Mouse (Mus musculus): Measurements from ENCODE around the gene Cit. TPM values are rescaled to one million over a fixed set of nuclear protein-coding genes. Genes with fewer than 3 reads are reported as not detected.
A peak's percentile ranks its signal among the peaks of the same experiment; 100 is the strongest.

Cit gene
- total RNA-seq, 4 experiments from 2014 or later = 0.19 to 0.53 (median 0.42) TPM

- DNase-seq (ENCODE audit: low spot score in 2 of 2) = no peak
Measured at GRCm38 (mm10) chr5:116009091-116009851, 164.2 kb downstream of the Cit start.

- no peak for DNase-seq (ENCODE audit: low spot score in 2 of 2)
Measured at GRCm38 (mm10) chr5:116009884-116010627, 165.0 kb downstream of the Cit start.

GRCm38 (mm10) chr5:116011700-116012099, 166.6 kb downstream of the Cit start:
- no peak for DNase-seq (ENCODE audit: low spot score in 2 of 2)

GRCm38 (mm10) chr5:116012503-116012902, 167.4 kb downstream of the Cit start:
- DNase-seq (ENCODE audit: low spot score in 2 of 2) = no peak

- DNase-seq (ENCODE audit: low spot score in 2 of 2) = no peak
Measured at GRCm38 (mm10) chr5:116013821-116014220, 168.7 kb downstream of the Cit start.

- DNase-seq (ENCODE audit: low spot score in 2 of 2) = no peak
Measured at GRCm38 (mm10) chr5:116014237-116014636, 169.2 kb downstream of the Cit start.

- DNase-seq (ENCODE audit: low spot score in 2 of 2) = no peak
Measured at GRCm38 (mm10) chr5:116016542-116016941, 171.5 kb downstream of the Cit start.

GRCm38 (mm10) chr5:116017391-116017790, 172.3 kb downstream of the Cit start:
- no peak for DNase-seq (ENCODE audit: low spot score in 2 of 2)

- no peak for DNase-seq (ENCODE audit: low spot score in 2 of 2)
Measured at GRCm38 (mm10) chr5:116018196-116018595, 173.1 kb downstream of the Cit start.

- no peak for DNase-seq (ENCODE audit: low spot score in 2 of 2)
Measured at GRCm38 (mm10) chr5:116018784-116019183, 173.7 kb downstream of the Cit start.

- no peak for DNase-seq (ENCODE audit: low spot score in 2 of 2)
Measured at GRCm38 (mm10) chr5:116019371-116019770, 174.3 kb downstream of the Cit start.

GRCm38 (mm10) chr5:116021552-116021951, 176.5 kb downstream of the Cit start:
- no peak for DNase-seq (ENCODE audit: low spot score in 2 of 2)

GRCm38 (mm10) chr5:116022131-116022530, 177.1 kb downstream of the Cit start:
- DNase-seq (ENCODE audit: low spot score in 2 of 2) = no peak

GRCm38 (mm10) chr5:116022658-116023200, 177.7 kb downstream of the Cit start:
- no peak for DNase-seq (ENCODE audit: low spot score in 2 of 2)

GRCm38 (mm10) chr5:116023251-116023661, 178.2 kb downstream of the Cit start:
- no peak for DNase-seq (ENCODE audit: low spot score in 2 of 2)

GRCm38 (mm10) chr5:116023821-116024284, 178.8 kb downstream of the Cit start:
- no peak for DNase-seq (ENCODE audit: low spot score in 2 of 2)

GRCm38 (mm10) chr5:116024327-116024739, 179.3 kb downstream of the Cit start, which contains the start of gene Prkab1:
Gene Prkab1, minus strand, starts transcription at chr5:116024508.
- peak; percentile 83 to 91 for DNase-seq (ENCODE audit: low spot score in 2 of 2)

GRCm38 (mm10) chr5:116026107-116026506, 181.0 kb downstream of the Cit start:
- DNase-seq (ENCODE audit: low spot score in 2 of 2) = no peak

- DNase-seq (ENCODE audit: low spot score in 2 of 2) = no peak
Measured at GRCm38 (mm10) chr5:116026561-116026960, 181.5 kb downstream of the Cit start.

- no peak for DNase-seq (ENCODE audit: low spot score in 2 of 2)
Measured at GRCm38 (mm10) chr5:116029071-116029470, 184.0 kb downstream of the Cit start.

- DNase-seq (ENCODE audit: low spot score in 2 of 2) = no peak
Measured at GRCm38 (mm10) chr5:116030566-116031189, 185.6 kb downstream of the Cit start.

GRCm38 (mm10) chr5:116031190-116031577, 186.1 kb downstream of the Cit start:
- no peak for DNase-seq (ENCODE audit: low spot score in 2 of 2)

Data from gastrocnemius, adult 8-10 months (tissue).